Mouse (Mus musculus) bone marrow macrophage, adult 2 months (primary cell): ENCODE measurements at regions not wholly inside any gene's neighbourhood (a gene's known extent, or its start where the extent isn't known, plus 50 kb on each side); places are given as distances from the start of the nearest gene placed in this dataset.

ENCODE experiments used
- CTCF ChIP-seq: IDR thresholded peaks from 2 replicates; pipeline ENCODE4 v1.5.1; 2012; ENCODE audit warnings: low read depth, mild to moderate bottlenecking, low read length, moderate library complexity
- POLR2A ChIP-seq: IDR thresholded peaks from 2 replicates; pipeline ENCODE4 v1.6.1; 2012; ENCODE audit warnings: mild to moderate bottlenecking, low read depth, low read length, borderline replicate concordance

GRCm38 (mm10) chr3:50709415-50709989 lies 266.1 kb upstream of the Slc7a11 start:
- no peak for TF ChIP-seq POLR2A
- TF ChIP-seq CTCF: no peak
